Mouse (Mus musculus) cerebellum, adult 11 months (tissue): ENCODE measurements around the gene Accs.

ENCODE experiments used
- DNase-seq: peaks from one replicate; pipeline ENCODE4 v3.0.0; 2022

Accs gene

DNA sequence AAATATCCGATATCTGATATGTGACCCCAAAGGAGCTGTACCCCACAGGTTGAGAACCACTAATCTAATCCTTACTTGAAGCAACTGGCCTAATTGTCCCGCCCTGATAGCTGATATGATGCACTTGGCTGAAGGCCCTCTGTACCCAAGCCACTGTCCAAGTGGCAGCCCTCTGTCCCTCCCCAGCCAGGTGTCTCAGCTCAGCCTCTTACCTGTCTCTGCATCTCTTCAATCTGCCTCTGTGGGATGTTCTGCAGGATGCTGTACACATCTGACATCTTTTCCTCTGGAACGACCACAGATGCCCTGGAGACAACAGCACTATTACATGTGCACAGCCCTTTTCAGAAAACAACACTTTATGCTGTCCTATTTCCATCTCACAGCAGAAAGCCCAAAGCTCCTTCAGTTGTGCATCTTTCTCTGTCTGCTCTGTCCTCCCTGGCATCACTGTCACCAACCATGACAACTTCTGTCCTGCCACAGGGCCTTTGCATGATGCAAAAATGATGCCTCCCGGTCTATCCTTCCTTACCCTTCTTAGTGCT, 58.9 kb downstream of the Accs start:
- DNase-seq: no peak

DNA sequence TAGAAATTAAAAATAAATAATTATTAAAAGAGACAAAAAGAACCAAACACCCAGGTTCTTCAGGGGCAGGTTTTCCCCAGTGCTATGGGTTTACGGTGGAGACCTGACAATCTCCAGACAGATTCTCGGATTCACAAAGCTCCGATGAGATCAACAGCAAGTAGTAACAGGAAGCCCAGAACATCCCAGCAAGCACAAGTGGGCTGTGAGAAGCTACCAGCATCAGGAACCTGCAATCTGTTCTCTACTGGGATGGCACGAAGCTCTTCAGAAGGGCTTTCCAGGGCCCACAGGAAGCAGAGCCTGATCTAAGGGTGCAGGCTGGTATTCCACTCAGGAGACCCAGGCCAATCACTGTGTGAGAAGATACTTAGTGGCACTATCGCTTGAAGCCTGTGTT, 61.2 kb downstream of the Accs start:
- no peak for DNase-seq

DNA sequence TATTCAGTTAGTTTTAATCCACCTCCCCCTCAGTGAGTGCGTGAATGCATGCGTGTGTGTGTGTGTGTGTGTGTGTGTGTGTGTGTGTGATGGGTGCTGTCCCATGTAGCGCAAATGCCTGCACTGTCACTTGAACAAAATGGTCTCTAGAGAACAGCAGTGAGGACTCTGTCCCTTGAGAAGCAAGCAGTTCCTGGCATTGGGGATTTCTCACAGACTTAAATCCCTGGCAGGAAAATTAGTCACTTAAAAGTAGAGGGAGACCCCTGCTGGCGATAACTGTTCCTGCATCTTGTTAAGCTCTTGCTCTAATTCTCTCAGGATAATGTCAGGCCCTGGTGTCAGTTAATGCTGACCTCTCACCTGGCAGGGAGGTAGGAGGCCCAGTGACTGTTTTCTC, 63.6 kb downstream of the Accs start:
- peak; percentile 86 for DNase-seq

DNA sequence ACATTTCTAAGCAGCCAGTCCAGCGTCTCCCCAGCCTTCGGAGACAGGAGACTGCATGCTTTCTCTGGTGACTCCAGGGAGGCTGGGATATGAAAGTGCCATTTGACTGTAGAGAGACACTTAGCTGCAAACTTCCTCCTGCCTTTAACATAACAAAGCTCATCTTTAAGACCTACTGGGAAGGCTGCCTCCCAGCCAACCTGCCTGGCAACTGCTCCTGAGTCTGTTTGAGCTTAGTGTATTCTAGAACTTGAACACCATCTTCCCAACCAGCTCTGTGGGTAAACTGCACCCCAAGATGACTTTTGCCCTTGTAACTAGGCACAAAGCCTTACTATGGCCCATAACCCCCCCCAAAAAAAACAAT, 64.3 kb downstream of the Accs start:
- DNase-seq: no peak

DNA sequence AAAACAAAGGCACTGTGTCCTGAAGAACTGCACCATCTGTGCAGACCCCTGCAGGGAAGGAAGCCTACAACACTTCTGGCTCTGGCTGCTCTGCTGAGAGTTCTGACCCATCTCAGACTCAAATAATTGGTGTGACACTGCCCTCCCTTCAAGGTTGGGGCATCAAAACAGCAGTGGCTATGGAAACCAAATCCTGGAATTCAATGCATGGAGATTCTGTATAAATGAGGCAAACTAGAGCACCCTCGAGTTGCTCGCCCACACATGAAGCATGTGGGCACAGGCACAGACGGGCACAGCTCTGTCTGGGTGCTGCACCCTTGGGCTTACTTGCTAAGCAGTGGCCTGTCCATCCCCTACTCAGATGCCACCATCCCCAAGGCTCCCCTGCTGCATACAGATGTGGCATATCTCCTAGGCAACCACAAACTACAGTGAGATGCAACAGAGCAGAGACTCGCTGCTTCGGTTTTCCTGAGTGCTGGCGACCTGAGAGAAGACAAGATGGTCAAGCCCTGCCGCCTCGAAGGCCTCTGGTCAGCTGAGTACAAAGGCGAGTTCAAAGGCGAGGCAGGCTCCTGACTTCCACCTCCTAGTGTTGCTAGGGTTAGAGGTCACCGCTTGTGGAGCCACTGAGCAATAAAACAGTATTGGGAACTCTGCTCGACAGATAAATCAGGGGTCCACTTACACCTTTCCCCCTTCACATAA, 64.9 kb downstream of the Accs start:
- DNase-seq: peak; percentile 53

DNA sequence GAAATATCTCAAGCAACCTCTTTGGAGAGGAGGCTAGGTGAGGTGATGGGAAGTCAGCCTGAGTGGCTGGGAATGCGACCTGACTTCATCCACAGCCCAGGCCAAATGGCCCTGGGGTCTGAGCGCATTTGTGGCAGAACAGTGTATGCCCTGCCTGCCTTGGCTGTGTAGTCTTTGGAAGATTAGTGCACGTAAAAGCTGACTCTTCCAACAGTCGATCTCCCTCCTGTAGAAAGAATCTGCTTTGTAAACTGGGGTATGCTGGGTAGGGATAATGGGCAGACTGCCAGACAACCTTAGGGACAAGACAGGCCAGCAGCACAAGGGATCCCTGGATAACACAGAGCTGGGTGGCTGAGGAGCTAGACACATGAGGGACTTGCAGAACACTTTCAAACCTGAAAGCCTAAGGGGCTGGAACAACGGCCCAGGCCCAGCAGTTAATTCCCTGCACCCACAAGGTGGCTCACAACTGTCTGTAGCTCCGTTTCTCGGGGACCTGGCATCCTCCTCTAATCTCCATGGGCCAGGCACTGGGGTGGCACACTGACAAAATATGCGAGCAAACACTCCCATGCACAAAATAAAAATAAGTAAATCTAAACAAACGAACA, 65.7 kb downstream of the Accs start:
- peak; percentile 40 for DNase-seq
